8 mouse cellular contexts compared by ENCODE assay signal in genomic region chr8:126833471-126834453, GRCm38 (mm10).
A peak's percentile ranks its signal among the peaks of the same experiment; 100 is the strongest.
DNase-seq lines count a peak whose midpoint lies in the region; ATAC-seq lines count a peak whose summit lies in the region.

No protein-coding gene starts in this region.

- DNase-seq in frontal cortex, postnatal 10 days (ENCODE audit: low spot score in 2 of 2), result no peak
- DNase-seq in CD4-positive, CD25-positive, alpha-beta regulatory T cell, adult 2 months (ENCODE audit: low read depth, low spot score), result peak; percentile 62
- no peak for DNase-seq in hindbrain, embryonic 10.5 days (ENCODE audit: low spot score)
- DNase-seq in limb, embryonic 11.5 days (ENCODE audit: low spot score), result no peak
- no peak for DNase-seq in left cerebral cortex, postnatal 4 days

- H3K27me3 ChIP-seq in forebrain, embryonic 12.5 days, result no peaks in the 10 kb centered on the region
- H3K27me3 ChIP-seq in hindbrain, embryonic 10.5 days (ENCODE audit: insufficient read depth, poor library complexity, severe bottlenecking), result no peaks in the 10 kb centered on the region
- H3K27me3 ChIP-seq in limb, embryonic 11.5 days (ENCODE audit: control insufficient read depth, insufficient read depth, low read length), result no peaks in the 10 kb centered on the region
- no peaks in the 10 kb centered on the region for H3K27me3 ChIP-seq in midbrain, embryonic 15.5 days (replicated peaks)

- H3K4me1 ChIP-seq in forebrain, embryonic 12.5 days, result peaks cover 32% of the 10 kb centered on the region
- peaks cover 72% of the 10 kb centered on the region for H3K4me1 ChIP-seq in hindbrain, embryonic 10.5 days (replicated peaks)
- peaks cover 26% of the 10 kb centered on the region for H3K4me1 ChIP-seq in limb, embryonic 11.5 days (ENCODE audit: control insufficient read depth, insufficient read depth, low read length)
- H3K4me1 ChIP-seq in midbrain, embryonic 15.5 days, result peaks cover 22% of the 10 kb centered on the region

- peak; percentile 55 for ATAC-seq in frontal cortex, adult (ENCODE audit: low TSS enrichment)
- no peak for ATAC-seq in forebrain, embryonic 12.5 days (ENCODE audit: low FRiP score)
- no peak for ATAC-seq in limb, embryonic 11.5 days (ENCODE audit: insufficient number of reproducible peaks, low FRiP score, low TSS enrichment, low read depth)
- no peak for ATAC-seq in midbrain, embryonic 15.5 days (replicated peaks)

- H3K9ac ChIP-seq in forebrain, embryonic 12.5 days, result 0 out of 2 replicates have a peak overlapping the region, but pooled peaks have one; percentile 1
- no peak overlapping the region for H3K9ac ChIP-seq in limb, embryonic 11.5 days (ENCODE audit: low read length)
- no peak overlapping the region for H3K9ac ChIP-seq in midbrain, embryonic 15.5 days

- 65% methylated on average over 19 of the region's 19 CpGs for WGBS in forebrain, embryonic 12.5 days
- 62% methylated on average over 19 of the region's 19 CpGs for WGBS in hindbrain, embryonic 10.5 days
- 52% methylated on average over 19 of the region's 19 CpGs for WGBS in limb, embryonic 11.5 days
- WGBS in midbrain, embryonic 15.5 days, result 64% methylated on average over 19 of the region's 19 CpGs

- no peaks in the 10 kb centered on the region for H3K36me3 ChIP-seq in forebrain, embryonic 12.5 days (replicated peaks)
- H3K36me3 ChIP-seq in hindbrain, embryonic 10.5 days, result no peaks in the 10 kb centered on the region
- no peaks in the 10 kb centered on the region for H3K36me3 ChIP-seq in limb, embryonic 11.5 days (ENCODE audit: control insufficient read depth, insufficient read depth, low read length)
- H3K36me3 ChIP-seq in midbrain, embryonic 15.5 days (replicated peaks), result no peaks in the 10 kb centered on the region

- no peaks in the 10 kb centered on the region for H3K9me3 ChIP-seq in forebrain, embryonic 12.5 days
- no peaks in the 10 kb centered on the region for H3K9me3 ChIP-seq in hindbrain, embryonic 10.5 days
- no peaks in the 10 kb centered on the region for H3K9me3 ChIP-seq in limb, embryonic 11.5 days (ENCODE audit: control insufficient read depth, low read length)
- H3K9me3 ChIP-seq in midbrain, embryonic 15.5 days, result no peaks in the 10 kb centered on the region

- intact Hi-C loops in left cerebral cortex, postnatal 4 days (cut with DNase I), result no loop called here

- peak overlapping the region; percentile 54 for H3K27ac ChIP-seq in forebrain, embryonic 12.5 days
- peak overlapping the region; percentile 74 for H3K27ac ChIP-seq in hindbrain, embryonic 10.5 days
- peak overlapping the region; percentile 70 for H3K27ac ChIP-seq in limb, embryonic 11.5 days (replicated peaks; ENCODE audit: low read depth, low read length)
- H3K27ac ChIP-seq in midbrain, embryonic 15.5 days, result peak overlapping the region; percentile 45

- H3K4me2 ChIP-seq in forebrain, embryonic 12.5 days, result no peak overlapping the region
- no peak overlapping the region for H3K4me2 ChIP-seq in limb, embryonic 11.5 days (ENCODE audit: low read depth, severe bottlenecking)
- H3K4me2 ChIP-seq in midbrain, embryonic 15.5 days, result no peak overlapping the region

- no peak overlapping the region for H3K4me3 ChIP-seq in forebrain, embryonic 12.5 days (replicated peaks)
- H3K4me3 ChIP-seq in hindbrain, embryonic 10.5 days, result no peak overlapping the region
- H3K4me3 ChIP-seq in limb, embryonic 11.5 days (ENCODE audit: low read depth, low read length), result no peak overlapping the region
- H3K4me3 ChIP-seq in midbrain, embryonic 15.5 days, result no peak overlapping the region
